Mouse (Mus musculus): ENCODE data around the gene Nrip1.

GRCm38 (mm10) chr16:76276271-76276670 is 97.4 kb downstream of the Nrip1 start:
- TF ChIP-seq CTCF (IDR thresholded peaks at IDR 0.05) = no peak
- TF ChIP-seq EP300 (IDR thresholded peaks at IDR 0.05; ENCODE audit: insufficient read depth, low read depth, low read length) = no peak
- no peak for TF ChIP-seq POLR2A (IDR thresholded peaks at IDR 0.05; ENCODE audit: insufficient read depth, low read depth, low read length)

All from heart, adult 2 months (tissue).